In genomic region chr16:30983699-30984098, GRCm38 (mm10) we compare ENCODE assay signal across 16 mouse cellular contexts.
DNase-seq lines count a peak whose midpoint lies in the region; ATAC-seq and TF ChIP-seq lines count a peak whose summit lies in the region.
"Had no signal": no experiment of that assay in that cellular context is flagged by ENCODE, and none has a peak within 500 bp of the region (broad histone marks: within the 10 kb centered on the region; RNA-seq: fewer than 3 reads in every experiment).

No protein-coding gene starts in this region.

- H3K4me3 ChIP-seq in left cerebral cortex, adult 2 months = no peak overlapping the region
- H3K4me3 ChIP-seq: forebrain, embryonic 12.5 days; hindbrain, embryonic 13.5 days; midbrain, embryonic 12.5 days had no signal

- DNase-seq in left cerebral cortex, adult 11 months (ENCODE audit: low spot score) = peak; percentile 66
- DNase-seq in left cerebral cortex, postnatal 10 days (ENCODE audit: extremely low spot score in 1 of 2, low spot score in 2 of 2) = no peak
- DNase-seq in right cerebral cortex, adult 18-20 months = peak; percentile 86
- DNase-seq in right cerebral cortex, postnatal 10 days (ENCODE audit: low spot score in 2 of 2) = no peak
- DNase-seq in left cerebral cortex, adult 2 months (ENCODE audit: extremely low spot score in 1 of 2, low spot score in 2 of 2) = peak in 1 of 2 experiments; percentile 65
- DNase-seq in telencephalon, adult 2 months (ENCODE audit: low read depth, low spot score) = peak; percentile 86
- DNase-seq: cerebellum, adult 8-10 months; kidney, adult 2 months; kidney, postnatal 25 days; liver; lung, postnatal 10 days had no signal

- intact Hi-C loops in left cerebral cortex, postnatal 10 days (cut with DNase I) = no loop called here
- intact Hi-C loops in left cerebral cortex, adult 2 months (cut with DNase I) = loop anchor here (2.0 to 5.0 kb wide), 2 partner anchors 56 to 85 kb away; no protein-coding TSS in a partner anchor

- no peak for TF ChIP-seq CTCF in left cerebral cortex, adult 2 months (IDR thresholded peaks at IDR 0.05)

- H3K27ac ChIP-seq in left cerebral cortex, adult 2 months = peak overlapping the region; percentile 87
- H3K27ac ChIP-seq: forebrain, embryonic 12.5 days; midbrain, embryonic 12.5 days had no signal

- ATAC-seq in cerebellum, adult (ENCODE audit: insufficient number of reproducible peaks, low FRiP score, low TSS enrichment) = no peak
- ATAC-seq: inflammation-experienced regulatory T-cells, adult 6 months had no signal

Comparison
In these comparisons a context has a peak if more than half of its experiments do, and no peak if none do; other contexts are left out.
1. DNase-seq: peak in left cerebral cortex, adult 11 months (single experiment), right cerebral cortex, adult 18-20 months (single experiment) and telencephalon, adult 2 months (single experiment); none in left cerebral cortex, postnatal 10 days (0 of 2) and right cerebral cortex, postnatal 10 days (0 of 2).